Mouse (Mus musculus): ENCODE data around the gene 9330161L09Rik. TPM values are rescaled to one million over a fixed set of nuclear protein-coding genes. Genes with fewer than 3 reads are reported as not detected.
"Not testable (repeated sequence)": the region's sequence is repeated elsewhere in the genome, so short reads cannot be mapped to it uniquely, and the experiment has no call there.

The 9330161L09Rik gene
- 1 to 10 TPM; 1.9 to 4.8 (median 2.9) TPM for total RNA-seq (2022)

DNA sequence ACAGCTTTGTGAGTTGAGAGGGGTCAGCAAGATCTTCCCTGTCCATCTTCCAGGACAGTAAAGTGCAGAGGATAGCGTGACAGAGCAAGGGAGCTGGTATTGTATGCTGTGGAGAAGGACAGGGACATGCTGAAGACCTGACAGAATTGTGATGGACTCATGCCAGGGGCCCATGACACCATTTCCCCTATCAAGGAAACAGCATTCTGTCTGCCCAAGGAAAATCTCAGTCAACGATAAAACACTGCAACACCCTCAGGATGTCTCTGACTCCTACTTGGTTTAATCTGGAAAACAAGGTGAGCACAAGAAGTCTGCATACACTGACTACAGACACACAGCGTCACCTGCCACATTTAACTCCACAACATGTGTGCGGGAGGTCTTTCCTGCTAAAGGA lies at the start of gene 9330161L09Rik:
9330161L09Rik (minus strand) TSS at position 101 of the 400 bp plus-strand sequence.
- DNase-seq (ENCODE audit: low spot score in 2 of 2) = no peak

DNA sequence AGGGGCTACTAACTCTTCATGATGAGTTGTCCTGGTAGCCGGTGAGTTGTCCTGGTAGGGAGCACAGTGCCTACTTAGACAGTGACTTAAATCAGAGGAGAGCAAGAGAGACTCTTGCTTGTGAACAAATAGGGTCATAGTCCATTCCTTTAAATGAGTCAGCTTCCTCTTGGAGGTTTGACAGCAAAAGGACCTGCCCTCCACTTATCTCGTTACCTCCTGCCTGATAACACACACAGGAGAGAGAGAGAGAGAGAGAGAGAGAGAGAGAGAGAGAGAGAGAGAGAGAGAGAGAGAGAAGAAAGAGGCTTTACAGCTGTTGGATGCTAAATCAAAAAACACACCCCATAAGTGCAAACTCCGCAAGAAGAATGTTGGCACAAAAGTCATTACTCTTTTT lies 49.5 kb upstream of the 9330161L09Rik start, which contains the start of gene Ifi27l2b:
Ifi27l2b (minus strand) TSS at position 84 of the 400 bp plus-strand sequence.
- DNase-seq (ENCODE audit: low spot score in 2 of 2) = no peak

DNA sequence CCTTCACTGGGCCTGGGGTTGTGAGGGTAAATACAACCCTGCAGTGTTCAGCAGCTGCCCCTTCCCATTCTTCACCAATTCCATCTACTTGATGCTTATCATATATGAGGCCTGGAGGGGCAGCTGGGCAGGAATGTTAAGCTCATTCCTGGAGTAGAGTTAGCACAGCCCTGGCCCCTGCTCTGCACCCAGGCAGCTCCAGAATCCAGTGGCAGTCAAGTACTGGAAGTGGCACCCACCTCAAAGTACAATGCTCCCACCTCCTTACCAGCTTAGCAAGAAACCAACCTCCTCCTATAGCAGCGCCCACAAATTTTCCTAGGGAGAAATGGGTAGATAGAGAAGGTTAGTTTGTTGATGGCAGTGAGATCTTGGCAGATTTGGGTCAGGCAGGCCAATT lies 49.1 kb upstream of the 9330161L09Rik start:
- not testable (repeated sequence) for DNase-seq (ENCODE audit: low spot score in 2 of 2)

DNA sequence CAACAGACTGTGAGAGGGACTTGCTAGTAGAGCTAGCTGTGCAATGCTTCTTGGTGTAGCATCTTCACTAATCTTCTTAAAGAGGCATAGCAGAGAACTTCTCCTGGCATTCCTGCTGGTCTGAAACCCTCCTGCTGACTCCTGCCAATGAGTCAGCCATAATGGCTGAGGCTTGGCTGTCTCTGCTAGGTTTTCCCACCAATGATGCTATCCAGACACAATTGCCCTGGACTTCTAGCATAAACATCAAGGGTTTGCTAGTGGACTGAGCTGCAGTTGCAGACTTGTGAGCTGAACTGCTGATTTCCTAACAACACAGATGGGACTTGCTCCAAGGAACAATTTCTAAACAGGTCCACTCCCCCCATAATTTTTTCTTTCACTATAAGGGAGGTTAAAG lies 45.7 kb upstream of the 9330161L09Rik start:
- no peak for DNase-seq (ENCODE audit: low spot score in 2 of 2)

DNA sequence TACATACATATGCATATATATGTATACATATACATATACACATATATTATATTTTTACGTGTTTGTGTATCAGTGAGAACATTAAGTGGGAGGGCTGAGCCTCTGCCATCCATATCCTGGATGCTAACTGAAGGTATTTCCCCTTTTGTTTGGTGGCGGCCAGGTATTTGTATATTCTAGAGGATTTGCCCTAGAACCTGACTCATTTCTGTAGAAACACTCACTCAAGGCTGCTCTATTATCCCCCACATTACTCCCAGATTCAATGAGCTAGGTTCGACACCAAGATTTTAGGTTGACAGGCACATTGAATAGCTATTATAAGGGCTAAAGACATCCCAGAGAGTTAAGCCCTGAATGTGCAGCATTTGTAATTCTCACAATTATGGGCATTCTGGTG lies 37.4 kb upstream of the 9330161L09Rik start:
- no peak for DNase-seq (ENCODE audit: low spot score in 2 of 2)

DNA sequence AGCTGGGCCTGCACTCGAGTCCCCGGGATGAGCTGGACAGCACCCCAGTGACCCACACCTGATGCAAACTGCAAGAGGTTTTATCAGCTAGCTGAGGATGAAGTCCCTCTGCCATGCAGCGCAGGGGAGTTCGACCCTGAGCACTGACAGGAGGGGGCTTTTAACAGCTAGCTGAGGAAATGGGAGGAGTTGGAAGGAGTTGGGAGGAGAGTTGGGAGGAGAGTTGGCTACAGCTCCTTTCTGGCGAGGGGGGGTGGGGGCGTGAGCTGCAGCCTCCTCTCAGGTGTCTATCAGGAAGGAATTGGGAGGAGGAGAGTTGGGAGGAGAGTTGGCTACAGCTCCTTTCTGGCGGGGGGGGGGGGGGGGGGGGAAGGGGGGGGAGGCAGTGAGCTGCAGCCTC lies 36.6 kb upstream of the 9330161L09Rik start:
- DNase-seq (ENCODE audit: low spot score in 2 of 2) = not testable (repeated sequence)

DNA sequence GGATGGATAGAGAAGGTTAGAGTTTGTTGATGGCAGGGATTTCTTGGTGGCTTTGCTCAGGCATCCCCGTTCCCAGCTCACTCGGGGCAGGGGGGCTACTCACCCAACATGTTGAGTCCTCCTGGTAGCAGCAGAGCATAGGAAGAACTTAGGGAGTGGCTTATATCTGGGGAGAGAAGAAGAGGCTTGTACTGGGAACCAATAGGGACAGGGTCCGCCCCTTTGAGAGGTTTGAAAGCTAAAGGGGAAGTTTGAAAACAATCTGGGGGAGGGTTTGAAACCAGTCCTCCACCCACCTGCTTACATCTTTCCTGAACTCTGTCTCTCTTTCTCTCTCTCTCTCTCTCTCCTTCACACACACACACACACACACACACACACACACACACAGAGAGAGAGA lies 35.9 kb upstream of the 9330161L09Rik start, which contains the start of gene Ifi27l2a:
Ifi27l2a (minus strand) TSS at position 157 of the 400 bp plus-strand sequence.
- DNase-seq (ENCODE audit: low spot score in 2 of 2) = no peak

DNA sequence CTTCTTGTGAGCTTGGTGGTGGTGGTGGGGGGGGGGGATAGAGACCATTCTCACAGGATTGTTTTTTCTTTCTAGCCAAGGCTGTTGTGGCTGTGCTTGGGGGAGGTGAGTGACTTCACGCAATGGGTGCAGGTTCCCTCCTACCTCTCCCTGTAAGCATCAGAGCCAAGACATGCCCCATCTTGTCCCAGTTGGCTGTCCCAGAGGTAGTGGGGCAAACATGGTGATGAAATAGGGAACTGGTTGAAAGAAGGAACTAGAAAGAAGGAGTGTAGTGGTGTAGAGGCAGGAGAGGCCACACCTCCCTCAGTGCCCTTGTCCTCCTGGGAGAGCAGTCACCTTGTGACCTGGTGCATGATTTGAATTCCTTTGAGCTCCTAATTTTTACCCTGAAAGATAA lies 30.0 kb upstream of the 9330161L09Rik start:
- DNase-seq (ENCODE audit: low spot score in 2 of 2) = no peak

DNA sequence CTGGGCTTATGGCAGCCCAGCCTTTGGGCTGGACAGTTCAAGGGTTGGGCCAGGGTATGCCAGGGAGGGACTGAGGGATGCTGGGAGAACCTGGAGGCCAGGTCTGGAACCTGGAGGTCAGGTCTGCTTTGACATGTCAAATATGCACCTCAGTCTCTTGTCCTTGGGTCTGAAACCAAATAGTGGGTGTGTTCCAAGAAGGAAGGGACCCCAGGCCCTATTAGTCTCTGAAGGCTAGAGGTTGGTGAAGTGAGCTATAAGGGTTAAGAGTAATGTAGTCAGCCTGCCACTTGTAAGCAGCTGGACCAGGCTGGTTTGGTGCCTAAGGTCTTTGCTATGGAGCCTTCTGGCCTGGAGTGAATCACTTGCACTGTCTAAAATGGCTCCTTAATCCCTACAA lies 27.2 kb upstream of the 9330161L09Rik start:
- DNase-seq (ENCODE audit: low spot score in 2 of 2) = peak in 1 of 2 experiments; percentile 1

DNA sequence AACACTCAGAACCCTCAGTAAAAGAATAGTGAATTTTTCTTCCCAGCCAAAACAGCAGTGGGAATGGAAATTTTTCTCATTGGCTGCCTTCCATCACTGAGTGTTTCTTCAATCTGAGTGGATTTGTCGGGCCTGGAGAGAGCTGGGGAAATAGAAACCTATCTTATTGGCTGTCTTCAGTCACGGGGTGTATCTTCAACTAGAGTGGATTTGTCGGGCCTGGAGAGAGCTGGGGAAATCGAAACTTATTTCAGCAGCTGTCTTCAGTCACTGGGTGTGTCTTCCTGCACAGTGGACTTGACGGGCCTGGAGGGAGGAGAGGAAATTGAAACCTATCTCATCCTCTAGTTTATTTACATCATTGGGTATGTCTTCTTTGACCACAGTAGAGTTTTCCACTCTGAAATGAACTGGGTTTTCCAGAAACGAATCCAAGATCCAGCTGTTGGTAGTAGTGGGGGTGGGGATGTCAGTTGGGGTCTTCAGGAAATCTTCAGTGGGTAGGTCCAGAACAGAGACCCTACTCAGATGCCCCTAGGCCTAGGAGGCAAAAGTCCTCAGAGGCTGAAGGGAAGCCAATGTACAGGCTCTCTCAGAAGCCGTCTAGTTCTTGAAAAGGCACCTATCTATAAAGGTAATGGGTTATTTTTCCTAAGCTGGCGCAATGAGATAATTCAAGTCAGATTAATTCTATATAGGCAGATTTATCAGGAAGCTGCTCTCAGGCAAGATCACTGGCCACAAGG lies 26.5 kb upstream of the 9330161L09Rik start, which contains the start of gene Ifi27:
Ifi27 (plus strand) TSS at position 226 of the 746 bp plus-strand sequence.
- peak; percentile 63 to 71 for DNase-seq (ENCODE audit: low spot score in 2 of 2)

DNA sequence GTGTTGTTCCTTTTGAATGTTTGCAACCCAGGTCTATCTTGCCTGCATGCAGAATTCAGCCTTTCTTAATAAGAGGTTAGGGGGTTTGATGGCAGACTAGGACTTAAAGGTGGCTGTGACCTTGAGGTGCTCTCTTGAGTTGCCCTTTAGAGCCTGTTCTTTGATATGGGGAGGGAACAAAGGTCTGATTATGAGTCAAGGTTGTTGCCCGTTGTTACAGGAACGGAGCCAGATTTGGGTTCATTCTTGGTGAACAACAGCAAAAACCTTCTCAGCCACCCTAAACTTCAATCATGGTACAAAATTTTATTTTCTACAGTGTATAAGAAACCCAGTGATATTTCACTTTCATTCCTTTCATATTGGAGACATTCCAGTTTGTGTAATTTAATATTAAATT lies 25.8 kb upstream of the 9330161L09Rik start:
- peak in 1 of 2 experiments; percentile 1 for DNase-seq (ENCODE audit: low spot score in 2 of 2)

DNA sequence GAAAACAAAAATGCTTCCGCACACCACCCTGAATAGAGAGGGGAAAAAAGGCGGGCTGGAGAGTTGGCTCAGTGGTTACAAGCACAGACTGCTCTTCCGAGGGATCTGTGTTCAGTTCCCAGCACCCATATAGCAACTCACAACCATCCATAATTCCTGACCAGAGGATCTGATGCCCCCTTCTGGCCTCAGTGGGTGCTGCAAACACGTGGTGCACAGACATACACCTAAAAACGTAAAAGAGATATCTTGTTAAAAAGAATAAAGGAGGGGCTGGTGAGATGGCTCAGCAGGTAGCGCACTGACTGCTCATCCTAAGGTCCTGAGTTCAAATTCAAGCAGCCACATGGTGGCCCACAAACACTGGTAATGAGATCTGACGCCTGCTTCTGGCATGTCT lies 19.1 kb upstream of the 9330161L09Rik start:
- no peak for DNase-seq (ENCODE audit: low spot score in 2 of 2)

DNA sequence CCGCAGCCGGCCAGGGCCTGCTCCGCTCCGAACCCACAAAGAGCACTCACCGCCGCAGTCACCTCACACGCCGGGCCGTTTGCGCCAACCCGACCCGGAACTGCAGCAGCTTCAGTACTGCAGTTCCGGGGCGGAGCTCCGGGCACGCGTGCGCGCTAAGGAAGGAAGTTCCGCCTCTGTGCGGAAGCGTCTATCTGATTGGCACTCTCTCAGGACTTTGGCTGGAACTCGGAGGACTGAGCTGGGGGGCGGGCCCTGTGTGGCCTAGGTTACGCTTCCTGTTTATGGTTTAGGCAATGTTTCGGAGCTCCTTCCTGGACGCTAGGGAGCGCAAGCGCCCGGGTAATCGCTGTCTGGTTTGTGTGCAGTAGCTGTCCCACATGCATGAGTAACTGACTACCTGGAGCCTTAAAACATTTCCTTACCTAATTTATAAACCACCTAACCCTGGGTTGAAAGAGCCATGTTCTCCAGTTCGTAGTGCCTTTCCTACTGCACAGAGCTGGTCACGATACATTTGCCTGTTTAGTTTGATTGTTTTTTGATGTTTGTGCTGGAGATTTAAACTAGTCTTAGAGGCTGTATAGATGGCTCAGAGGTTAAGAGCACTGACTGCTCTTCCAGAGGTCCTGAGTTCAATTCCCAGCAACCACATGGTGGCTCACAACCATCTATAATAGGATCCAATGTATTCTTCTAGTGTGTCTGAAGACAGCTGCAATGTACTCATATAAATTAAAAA lies 18.3 kb upstream of the 9330161L09Rik start, which contains the start of gene Ddx24:
Ddx24 (minus strand) TSS at position 102 of the 742 bp plus-strand sequence.
- peak; percentile 99 for DNase-seq (ENCODE audit: low spot score in 2 of 2)

DNA sequence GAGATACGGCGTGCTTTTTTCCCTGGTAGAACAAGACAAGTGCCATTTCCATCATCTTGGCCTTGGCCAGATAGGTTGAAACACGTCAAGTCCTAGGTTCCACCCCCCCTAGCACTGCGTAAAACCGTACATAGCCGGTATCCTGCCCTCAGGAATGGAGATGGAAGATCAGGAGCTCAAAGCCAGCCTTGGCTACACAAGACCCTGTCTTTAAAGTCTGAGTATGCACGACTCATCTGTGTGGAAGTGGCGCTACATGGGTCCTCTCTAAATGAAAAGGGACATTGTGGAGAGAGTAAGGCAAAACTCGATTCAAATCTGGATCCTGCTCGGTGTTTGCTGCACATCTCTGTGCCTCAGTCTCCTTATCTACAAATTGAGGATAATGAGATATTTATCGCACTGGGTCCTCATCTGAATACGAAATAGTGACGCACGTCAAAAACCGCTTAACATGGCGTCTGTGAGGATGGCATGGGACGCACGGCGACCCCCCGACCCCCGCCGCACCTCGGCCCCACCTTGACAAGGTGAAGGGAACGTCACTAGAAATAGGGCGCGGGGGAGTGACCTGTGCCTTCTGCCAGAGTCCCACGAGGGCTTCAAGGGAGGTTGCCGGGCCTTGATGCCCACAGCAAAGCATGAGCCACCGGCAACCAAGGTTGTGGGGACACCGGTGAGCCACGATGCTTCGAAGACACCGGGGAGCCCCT lies 17.6 kb upstream of the 9330161L09Rik start:
- DNase-seq (ENCODE audit: low spot score in 2 of 2) = no peak

DNA sequence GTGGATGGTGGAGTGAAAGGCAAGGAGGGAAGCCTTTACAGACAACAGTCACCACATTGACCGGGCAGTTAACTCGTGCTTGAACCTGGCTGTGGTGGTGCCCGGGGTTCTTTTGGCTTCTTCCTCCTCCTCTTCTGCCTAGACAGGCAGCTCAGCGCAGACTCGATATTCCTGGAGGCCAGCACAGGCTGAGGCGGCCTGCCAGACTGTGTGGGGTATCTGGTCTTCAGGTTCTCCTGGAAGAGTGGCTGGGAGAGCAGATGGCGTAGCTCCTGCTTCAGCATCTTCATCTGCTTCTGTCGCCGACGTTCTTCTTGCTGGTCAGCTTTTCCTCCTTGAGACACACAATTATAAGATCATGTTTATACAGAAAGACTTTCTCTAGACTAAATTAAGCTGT lies 524 bp upstream of the 9330161L09Rik start:
- DNase-seq (ENCODE audit: low spot score in 2 of 2) = peak in 1 of 2 experiments; percentile 61

DNA sequence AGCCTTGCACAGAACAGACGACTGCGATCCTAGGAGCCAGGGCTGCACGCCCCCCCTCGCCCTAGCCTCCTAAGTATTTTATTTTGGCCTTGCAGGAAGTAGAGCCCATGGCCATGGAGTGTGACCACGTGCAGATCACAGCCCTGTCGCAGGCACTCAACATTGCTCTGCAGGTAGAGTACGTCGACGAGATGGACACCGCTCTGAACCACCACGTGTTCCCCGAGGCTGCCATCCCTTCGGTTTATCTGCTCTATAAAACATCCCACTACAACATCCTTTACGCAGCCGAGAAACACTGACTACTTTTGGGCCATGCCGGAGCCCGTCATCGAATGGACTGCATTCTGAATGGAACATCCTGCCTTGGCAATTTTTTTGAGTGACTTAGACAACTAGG lies 3.5 kb downstream of the 9330161L09Rik start:
- DNase-seq (ENCODE audit: low spot score in 2 of 2) = no peak

DNA sequence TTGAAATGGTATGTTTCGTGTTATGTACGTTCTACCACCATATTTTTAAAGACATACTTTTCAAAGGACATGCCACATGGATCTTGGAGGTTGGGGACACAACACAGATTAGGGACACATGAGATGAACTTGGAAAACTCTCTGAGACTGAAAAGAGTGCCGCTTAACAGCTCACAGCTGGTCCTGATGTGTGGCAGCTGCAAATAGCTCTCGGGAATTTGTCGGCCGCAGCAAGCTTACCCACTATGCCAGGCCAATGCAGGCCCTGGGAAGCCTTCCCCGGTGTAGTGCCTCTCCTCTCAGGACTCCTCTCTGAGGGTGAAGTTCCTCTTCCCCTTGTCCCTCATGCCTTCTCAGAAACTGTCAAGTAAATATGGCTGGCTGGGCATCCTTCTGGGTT lies 10.9 kb downstream of the 9330161L09Rik start:
- no peak for DNase-seq (ENCODE audit: low spot score in 2 of 2)

DNA sequence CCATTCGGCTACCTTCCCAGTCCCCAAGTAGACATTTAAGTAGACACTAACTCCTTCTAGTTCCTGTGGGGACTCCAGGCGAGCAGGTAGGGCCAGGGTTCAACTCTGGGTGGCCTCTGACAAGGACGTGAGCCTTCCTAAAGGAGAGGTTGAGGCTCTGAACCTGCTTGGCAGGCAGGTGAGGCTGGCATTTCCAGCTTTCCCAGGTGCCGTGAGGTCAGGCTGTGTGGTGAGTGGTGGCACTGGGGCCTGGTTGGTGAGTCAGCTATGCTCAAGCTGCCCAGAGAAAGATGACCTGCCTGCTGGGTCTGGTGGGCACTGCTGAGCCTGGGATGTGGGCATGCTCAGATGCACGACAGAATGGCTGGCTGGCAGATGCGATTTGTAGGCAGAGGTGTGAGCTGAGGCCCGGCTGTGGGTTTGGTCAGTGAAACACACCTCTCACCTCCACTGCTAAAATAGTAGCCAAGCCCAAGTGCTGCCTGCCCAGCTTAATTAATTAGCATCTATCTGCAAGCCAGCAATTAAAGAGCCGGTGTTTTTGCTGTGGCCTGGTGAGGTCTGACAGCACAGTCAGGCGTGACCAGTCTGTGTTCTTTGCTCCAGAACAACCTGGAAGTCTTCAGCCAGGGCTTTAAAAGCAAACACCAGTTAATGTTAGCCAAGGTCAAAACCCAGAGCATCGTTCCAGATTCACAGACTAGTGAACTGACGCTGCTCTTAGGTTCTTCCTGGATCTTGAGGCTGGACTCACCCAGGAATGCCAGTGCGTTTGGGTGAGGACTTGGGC lies 11.9 kb downstream of the 9330161L09Rik start:
- no peak for DNase-seq (ENCODE audit: low spot score in 2 of 2)

DNA sequence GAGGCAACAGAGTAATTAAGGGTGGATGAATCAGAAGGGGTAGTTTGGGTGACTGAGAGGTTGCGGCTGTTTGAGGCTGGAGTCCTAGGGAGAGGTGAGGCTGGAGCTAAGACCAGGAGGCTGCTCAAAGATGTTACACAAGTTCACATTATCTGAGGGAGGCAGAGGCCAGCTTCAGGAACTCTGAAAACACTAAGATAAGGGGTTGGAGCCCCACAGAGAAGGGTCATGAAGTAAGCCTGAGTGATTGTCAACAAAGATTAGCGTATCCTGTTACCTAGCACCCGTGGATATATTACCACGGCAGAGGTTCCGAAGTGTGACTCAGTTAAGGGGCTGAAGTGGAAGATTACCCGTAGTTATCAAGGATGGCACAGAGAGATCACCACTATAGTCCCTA lies 14.1 kb downstream of the 9330161L09Rik start:
- DNase-seq (ENCODE audit: low spot score in 2 of 2) = no peak

DNA sequence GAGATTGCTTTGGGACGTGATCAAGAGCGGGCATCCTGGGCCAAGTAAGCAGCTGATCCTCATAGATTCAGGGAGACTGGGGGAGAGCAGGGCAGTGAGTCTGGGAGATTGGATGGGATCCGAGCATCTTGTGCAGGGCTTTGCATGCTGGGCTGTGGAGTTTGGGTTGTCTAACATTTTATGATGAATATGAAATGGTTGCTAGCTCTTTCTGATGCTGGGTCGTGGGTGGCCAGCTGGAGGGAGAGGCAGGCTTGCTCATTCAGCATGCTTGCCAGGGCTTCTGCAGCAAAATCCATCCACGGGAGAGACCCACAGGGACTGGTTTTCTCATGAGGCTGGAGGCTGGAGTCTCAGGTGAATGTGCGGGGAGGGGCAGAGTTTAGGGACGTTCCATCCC lies 16.5 kb downstream of the 9330161L09Rik start:
- DNase-seq (ENCODE audit: low spot score in 2 of 2) = peak; percentile 65 to 73

DNA sequence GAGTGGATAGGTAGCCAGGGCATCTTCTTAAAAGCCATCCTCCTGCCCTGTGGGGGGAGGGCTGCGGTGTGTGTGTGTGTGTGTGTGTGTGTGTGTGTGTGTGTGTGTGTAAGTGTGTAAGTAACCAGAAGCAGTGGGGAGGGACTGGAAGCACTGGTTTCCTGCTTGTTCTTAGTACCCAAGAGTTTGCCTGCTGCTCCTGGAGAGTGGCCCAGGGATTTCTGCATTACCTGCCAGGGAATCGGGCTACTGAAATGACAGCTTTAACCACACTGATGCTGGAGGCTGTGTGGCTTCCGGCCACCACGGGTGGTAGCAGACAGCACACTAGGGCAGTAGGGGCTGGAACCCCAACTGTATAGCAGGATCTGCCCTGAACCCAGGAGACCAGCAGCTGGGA lies 17.6 kb downstream of the 9330161L09Rik start:
- DNase-seq (ENCODE audit: low spot score in 2 of 2) = no peak

Measured in layer of hippocampus, adult 8-10 months (tissue).